Mouse (Mus musculus): ENCODE measurements around the gene Fam214b. TPM values are rescaled to one million over a fixed set of nuclear protein-coding genes. Genes with fewer than 3 reads are reported as not detected.

Gene Fam214b
- polyA plus RNA-seq, 1 experiment: 28.2 TPM

DNA sequence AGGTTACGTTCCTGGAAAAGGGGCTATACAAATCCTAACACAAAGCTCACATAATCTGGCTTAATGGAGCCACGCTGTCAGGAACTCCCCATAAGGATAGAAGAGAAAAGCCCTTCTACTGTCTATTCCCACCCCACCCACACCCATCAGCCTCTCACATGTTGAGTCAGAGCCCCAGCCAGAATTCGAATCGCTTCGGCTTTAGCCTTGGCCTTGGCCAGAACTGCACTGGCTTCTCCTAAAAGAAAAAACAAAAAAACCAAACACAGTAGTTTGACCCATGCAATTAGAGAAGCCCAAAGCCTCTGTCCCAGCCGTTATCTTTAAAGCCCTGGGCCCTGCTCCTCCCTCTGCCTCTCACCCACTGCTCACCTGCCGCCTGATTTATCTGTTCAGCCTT is 16.9 kb downstream of the Fam214b start:
- TF ChIP-seq POLR2A (IDR thresholded peaks at IDR 0.05; ENCODE audit: low read depth, low read length) (no peak), CTCF (IDR thresholded peaks at IDR 0.05; ENCODE audit: extremely low read depth, insufficient read depth, insufficient read length, insufficient replicate concordance) (no peak)
- peaks cover 8% of the 10 kb centered on the region; the same call in 1 of the 2 replicates for H3K4me1 ChIP-seq (ENCODE audit: control insufficient read depth, insufficient read depth, insufficient read length)
- no peaks in the 10 kb centered on the region for H3K27me3 ChIP-seq (ENCODE audit: control insufficient read depth, insufficient read depth, low read length)
- WGBS: 96% methylated on average over 7 of the region's 7 CpGs
- DNase-seq (ENCODE audit: low read depth in 1 of 2, low spot score in 2 of 2): no peak
- no peak overlapping the region for H3K27ac ChIP-seq (ENCODE audit: insufficient read depth, low read length)
- H3K36me3 ChIP-seq (ENCODE audit: control insufficient read depth, insufficient read depth, low read length): peaks cover 15% of the 10 kb centered on the region
- no peak overlapping the region for H3K4me3 ChIP-seq (ENCODE audit: extremely low read depth, insufficient read depth, insufficient read length)

DNA sequence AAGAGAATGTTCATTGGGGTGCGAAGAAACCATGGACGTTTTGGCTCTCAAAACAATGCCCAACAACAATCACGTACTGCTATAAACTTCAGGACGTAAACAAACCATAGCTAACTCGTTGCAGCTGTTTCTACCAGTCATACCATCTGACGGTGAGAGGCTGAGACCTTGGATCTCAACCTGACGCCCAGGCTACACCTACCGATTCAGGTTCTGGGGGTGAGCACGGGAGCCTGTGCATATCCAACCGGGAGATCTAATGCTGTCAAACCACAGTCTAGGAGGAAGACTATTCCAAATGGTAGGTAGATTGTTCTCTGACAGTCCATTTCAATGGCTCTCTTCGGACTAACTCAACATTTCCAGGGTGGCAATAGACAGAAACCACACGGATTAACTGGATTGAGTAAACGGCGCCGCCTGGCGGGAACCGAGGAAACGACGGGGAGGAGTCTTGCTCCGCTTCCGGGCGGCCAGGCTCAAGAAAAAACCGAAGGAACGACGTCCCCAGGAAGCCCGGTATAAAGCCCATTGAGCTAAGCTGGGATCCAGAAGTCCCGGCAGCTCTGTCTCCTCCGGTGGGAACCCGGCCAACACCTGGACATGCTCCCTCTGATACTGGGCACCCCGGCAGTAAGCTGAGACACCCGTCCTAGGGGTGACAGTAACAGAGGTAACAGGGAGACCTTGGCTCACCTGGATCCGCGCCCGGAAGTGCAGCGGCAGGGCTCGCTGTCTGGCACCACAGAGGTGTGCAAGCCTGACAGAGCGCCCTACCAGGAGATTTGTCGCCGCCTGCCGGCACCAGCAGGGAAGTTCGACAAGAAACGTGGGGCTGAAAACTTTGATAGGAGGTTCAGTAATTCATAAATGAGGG is 20.7 kb downstream of the Fam214b start, which contains the start of gene Pigo:
Pigo (minus strand) TSS at position 736 of the 877 bp plus-strand sequence.
- H3K27ac ChIP-seq (ENCODE audit: insufficient read depth, low read length): peak within 1 kb of the TSS; percentile 95
- no peaks in the 10 kb centered on the region for H3K27me3 ChIP-seq (ENCODE audit: control insufficient read depth, insufficient read depth, low read length)
- TF ChIP-seq POLR2A (IDR thresholded peaks at IDR 0.05; ENCODE audit: low read depth, low read length) (no peak; the same call in 1 of the 2 replicates), CTCF (IDR thresholded peaks at IDR 0.05; ENCODE audit: extremely low read depth, insufficient read depth, insufficient read length, insufficient replicate concordance) (peak; percentile 93)
- DNase-seq (ENCODE audit: low read depth in 1 of 2, low spot score in 2 of 2): peak; percentile 84 to 85
- peaks cover 5% of the 10 kb centered on the region; the same call in 1 of the 2 replicates for H3K4me1 ChIP-seq (ENCODE audit: control insufficient read depth, insufficient read depth, insufficient read length)
- H3K4me3 ChIP-seq (ENCODE audit: extremely low read depth, insufficient read depth, insufficient read length): peak within 1 kb of the TSS; percentile 96
- H3K36me3 ChIP-seq (ENCODE audit: control insufficient read depth, insufficient read depth, low read length): peaks cover 40% of the 10 kb centered on the region
- WGBS: 6% methylated on average over 42 of the region's 42 CpGs

DNA sequence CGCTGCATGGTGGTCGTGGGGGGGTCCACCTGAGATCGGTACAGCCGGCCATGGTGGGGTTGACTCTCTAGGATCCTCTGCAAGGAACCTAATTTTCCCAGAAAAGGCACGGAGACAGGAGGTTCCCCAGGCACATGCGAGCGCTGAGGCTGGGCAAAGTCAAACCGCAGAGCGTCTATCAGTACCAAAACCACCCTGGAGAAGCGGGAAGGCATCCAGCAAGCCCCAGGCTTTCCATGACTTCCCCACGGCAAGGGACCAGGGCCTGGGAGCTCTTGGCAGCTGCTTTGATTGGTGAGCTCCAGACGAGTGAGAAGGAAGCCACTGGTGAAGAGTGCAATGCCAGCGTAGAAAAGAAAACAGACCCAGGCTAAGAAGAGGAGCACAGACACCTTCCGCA is 21.3 kb downstream of the Fam214b start:
- 85% methylated on average over 14 of the region's 14 CpGs for WGBS
- no peak for DNase-seq (ENCODE audit: low read depth in 1 of 2, low spot score in 2 of 2)
- TF ChIP-seq CTCF (IDR thresholded peaks at IDR 0.05; ENCODE audit: extremely low read depth, insufficient read depth, insufficient read length, insufficient replicate concordance) (no peak), POLR2A (IDR thresholded peaks at IDR 0.05; ENCODE audit: low read depth, low read length) (no peak)
- H3K27me3 ChIP-seq (ENCODE audit: control insufficient read depth, insufficient read depth, low read length): no peaks in the 10 kb centered on the region
- H3K36me3 ChIP-seq (ENCODE audit: control insufficient read depth, insufficient read depth, low read length): peaks cover 42% of the 10 kb centered on the region
- 0 out of 2 replicates have a peak overlapping the region, but pooled peaks have one; percentile 95 for H3K27ac ChIP-seq (ENCODE audit: insufficient read depth, low read length)
- H3K4me3 ChIP-seq (ENCODE audit: extremely low read depth, insufficient read depth, insufficient read length): no peak overlapping the region; the same call in 1 of the 2 replicates
- H3K4me1 ChIP-seq (ENCODE audit: control insufficient read depth, insufficient read depth, insufficient read length): peaks cover 5% of the 10 kb centered on the region; the same call in 1 of the 2 replicates

DNA sequence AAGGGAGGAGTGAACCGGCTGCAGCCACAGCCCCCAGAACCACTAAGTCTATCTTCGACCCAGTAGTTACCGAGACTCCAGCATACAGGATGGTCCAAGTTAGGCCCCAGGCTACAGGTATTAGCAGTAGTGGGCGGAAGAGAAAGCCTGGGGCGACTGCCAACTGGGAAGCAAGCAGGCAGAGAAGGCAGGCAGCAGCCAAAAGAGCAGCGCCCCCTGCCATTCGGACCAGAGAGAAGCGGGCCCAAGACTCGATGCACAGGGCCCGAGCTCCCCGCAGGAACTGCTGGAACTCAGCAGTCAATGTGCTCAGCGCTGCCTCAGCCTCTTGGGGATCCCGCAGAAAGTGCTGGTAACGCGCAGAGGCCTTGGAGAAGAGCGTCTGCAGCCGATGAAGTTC is 24.7 kb downstream of the Fam214b start:
- Histone ChIP-seq H3K27me3 (ENCODE audit: control insufficient read depth, insufficient read depth, low read length) (no peaks in the 10 kb centered on the region), H3K4me3 (ENCODE audit: extremely low read depth, insufficient read depth, insufficient read length) (no peak overlapping the region), H3K4me1 (ENCODE audit: control insufficient read depth, insufficient read depth, insufficient read length) (peaks cover 5% of the 10 kb centered on the region; the same call in 1 of the 2 replicates), H3K27ac (ENCODE audit: insufficient read depth, low read length) (no peak overlapping the region), H3K36me3 (ENCODE audit: control insufficient read depth, insufficient read depth, low read length) (peaks cover 42% of the 10 kb centered on the region)
- TF ChIP-seq CTCF (IDR thresholded peaks at IDR 0.05; ENCODE audit: extremely low read depth, insufficient read depth, insufficient read length, insufficient replicate concordance) (no peak), POLR2A (IDR thresholded peaks at IDR 0.05; ENCODE audit: low read depth, low read length) (no peak)
- 91% methylated on average over 17 of the region's 17 CpGs for WGBS
- DNase-seq (ENCODE audit: low read depth in 1 of 2, low spot score in 2 of 2): no peak

DNA sequence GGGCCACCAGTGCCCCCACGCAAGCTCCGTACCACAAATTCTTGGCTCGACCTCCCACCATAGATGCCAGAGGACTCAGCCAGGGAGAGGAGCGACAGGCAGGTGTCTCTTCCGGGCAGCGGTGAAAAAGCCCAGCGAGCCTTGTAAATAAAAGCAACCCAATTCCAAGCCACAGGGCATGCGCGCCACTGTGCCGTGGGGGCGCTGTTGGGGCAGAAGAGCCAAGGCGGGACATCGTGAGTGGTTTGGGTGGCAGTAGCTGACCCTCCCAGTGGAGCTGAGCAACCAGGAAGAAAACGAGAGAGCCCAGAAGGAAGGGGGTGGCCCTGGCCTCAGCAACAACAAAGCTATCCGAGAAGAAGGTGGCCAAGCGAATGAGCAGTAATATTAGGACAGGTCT is 25.1 kb downstream of the Fam214b start:
- no peak for DNase-seq (ENCODE audit: low read depth in 1 of 2, low spot score in 2 of 2)
- H3K4me1 ChIP-seq (ENCODE audit: control insufficient read depth, insufficient read depth, insufficient read length): peaks cover 5% of the 10 kb centered on the region; the same call in 1 of the 2 replicates
- no peak for TF ChIP-seq POLR2A (IDR thresholded peaks at IDR 0.05; ENCODE audit: low read depth, low read length)
- no peak for TF ChIP-seq CTCF (IDR thresholded peaks at IDR 0.05; ENCODE audit: extremely low read depth, insufficient read depth, insufficient read length, insufficient replicate concordance)
- 94% methylated on average over 16 of the region's 16 CpGs for WGBS
- peaks cover 42% of the 10 kb centered on the region for H3K36me3 ChIP-seq (ENCODE audit: control insufficient read depth, insufficient read depth, low read length)
- no peak overlapping the region for H3K27ac ChIP-seq (ENCODE audit: insufficient read depth, low read length)
- H3K4me3 ChIP-seq (ENCODE audit: extremely low read depth, insufficient read depth, insufficient read length): no peak overlapping the region
- H3K27me3 ChIP-seq (ENCODE audit: control insufficient read depth, insufficient read depth, low read length): no peaks in the 10 kb centered on the region

DNA sequence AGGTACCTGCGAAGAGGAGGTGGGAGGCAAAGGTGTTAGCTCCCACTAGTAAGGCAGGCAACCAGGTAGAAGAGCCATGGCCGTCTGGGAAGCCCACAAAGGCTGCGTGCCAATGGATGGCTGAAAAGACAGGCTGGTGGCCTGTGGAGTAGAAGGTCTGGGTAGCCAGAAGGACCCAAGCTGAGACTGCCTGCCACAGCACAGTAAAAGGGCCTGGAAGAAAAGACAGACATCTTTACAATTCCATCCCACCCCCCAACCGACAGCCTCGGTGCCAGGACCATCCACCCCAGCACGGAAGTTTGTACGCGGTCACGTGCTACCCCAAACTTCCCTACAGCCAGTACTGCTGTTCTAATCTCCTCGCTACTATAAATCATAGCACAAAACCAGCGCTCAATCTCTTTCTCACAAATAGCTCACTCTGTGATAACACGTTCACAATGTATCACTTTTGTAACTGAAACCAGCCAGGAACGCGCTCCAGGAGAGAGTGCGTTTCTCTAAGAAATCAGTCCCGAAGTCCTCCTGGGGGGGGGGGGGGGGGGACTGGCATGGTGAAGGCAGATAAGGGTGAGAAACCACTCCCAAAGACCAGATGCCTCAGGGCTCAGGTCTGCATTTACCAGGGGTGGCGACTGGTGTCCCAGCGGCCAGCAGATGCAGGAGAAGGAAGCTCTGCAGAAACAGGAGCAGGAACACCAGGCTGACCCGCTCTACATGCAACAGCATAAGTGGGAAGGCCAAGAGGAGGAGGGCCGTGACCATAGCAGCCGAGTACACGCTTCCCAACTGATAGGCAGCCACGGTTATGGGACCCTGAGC is 26.2 kb downstream of the Fam214b start:
- no peak for DNase-seq (ENCODE audit: low read depth in 1 of 2, low spot score in 2 of 2)
- Histone ChIP-seq H3K4me3 (ENCODE audit: extremely low read depth, insufficient read depth, insufficient read length) (no peak overlapping the region), H3K36me3 (ENCODE audit: control insufficient read depth, insufficient read depth, low read length) (peaks cover 42% of the 10 kb centered on the region), H3K27ac (ENCODE audit: insufficient read depth, low read length) (no peak overlapping the region), H3K27me3 (ENCODE audit: control insufficient read depth, insufficient read depth, low read length) (no peaks in the 10 kb centered on the region), H3K4me1 (ENCODE audit: control insufficient read depth, insufficient read depth, insufficient read length) (peaks cover 2% of the 10 kb centered on the region; the same call in 1 of the 2 replicates)
- 83% methylated on average over 23 of the region's 23 CpGs for WGBS
- TF ChIP-seq POLR2A (IDR thresholded peaks at IDR 0.05; ENCODE audit: low read depth, low read length): no peak
- no peak for TF ChIP-seq CTCF (IDR thresholded peaks at IDR 0.05; ENCODE audit: extremely low read depth, insufficient read depth, insufficient read length, insufficient replicate concordance)
